Mouse (Mus musculus) thymus, postnatal 0 days (tissue): ENCODE measurements around the gene Gm5269. TPM values are rescaled to one million over a fixed set of nuclear protein-coding genes. Genes with fewer than 3 reads are reported as not detected.

ENCODE experiments used
- DNase-seq: peaks from one replicate; pipeline ENCODE4 v3.0.0-alpha.2; 2015; ENCODE audit warnings: low spot score
- polyA plus RNA-seq: library from polyadenylated mRNA; unstranded; fragments of >200 nt; fragmentation: Nextera tagmentation; extraction: Ambion mirVana; gene quantifications from 2 replicates; pipeline ENCODE4 v1.2.1, GENCODE M21; 2015

Gm5269 gene
- not detected in 2 replicates for polyA plus RNA-seq

- DNase-seq: no peak
Observed at GRCm38 (mm10) chr1:45890173-45890572, at the start of gene Gm5269. Gene Gm5269, minus strand, starts transcription at chr1:45890273.

- DNase-seq: no peak
Observed at GRCm38 (mm10) chr1:45931127-45931526, 41.1 kb upstream of the Gm5269 start.

DNA sequence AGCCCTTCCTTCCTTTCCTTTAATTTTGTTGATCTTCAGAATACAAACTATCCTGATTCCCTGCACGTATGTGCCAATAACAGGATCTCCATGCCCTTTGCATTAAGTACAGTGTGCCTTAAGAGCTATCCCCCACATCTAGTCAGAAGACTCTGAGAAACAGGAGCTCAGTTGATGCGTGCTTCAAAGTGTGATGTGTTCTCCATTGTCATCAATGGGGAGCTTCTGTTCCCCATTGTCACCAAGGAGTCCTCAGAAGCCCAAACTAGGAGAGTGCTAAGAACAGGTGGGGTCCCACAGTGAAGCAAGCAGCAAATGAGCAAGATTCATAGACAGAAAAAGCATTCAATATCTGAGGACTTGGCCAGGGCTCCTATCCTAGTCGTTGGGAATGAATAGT is 36.8 kb upstream of the Gm5269 start:
- no peak for DNase-seq

- DNase-seq: no peak
Observed at GRCm38 (mm10) chr1:45926393-45926763, 36.3 kb upstream of the Gm5269 start, which contains the start of gene Slc40a1. Gene Slc40a1, minus strand, starts transcription at chr1:45926523.

- no peak for DNase-seq
Observed at GRCm38 (mm10) chr1:45925500-45926392, 35.7 kb upstream of the Gm5269 start.

- DNase-seq: no peak
Observed at GRCm38 (mm10) chr1:45925131-45925499, 35.0 kb upstream of the Gm5269 start.

- DNase-seq: no peak
Observed at GRCm38 (mm10) chr1:45924516-45924915, 34.4 kb upstream of the Gm5269 start.

DNA sequence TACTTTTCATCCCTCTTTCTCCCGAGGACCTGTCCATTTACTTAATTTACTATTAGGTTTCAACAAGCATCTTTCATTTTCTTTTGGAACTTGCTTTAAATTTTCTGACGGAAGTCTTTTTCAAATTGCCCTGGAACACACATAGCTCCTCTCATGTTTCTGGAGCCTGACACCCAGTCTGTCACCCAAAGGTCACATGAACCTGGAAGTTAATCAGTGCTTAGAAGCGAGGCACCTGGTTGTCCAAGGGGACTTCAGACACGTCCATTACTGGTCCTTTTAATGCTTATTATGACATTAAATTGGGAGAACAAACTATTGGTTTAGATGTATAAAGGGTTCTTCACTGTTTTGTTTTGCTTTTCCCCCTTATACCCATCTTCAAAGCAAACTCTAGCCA is 33.2 kb upstream of the Gm5269 start:
- DNase-seq: no peak

- DNase-seq: no peak
Observed at GRCm38 (mm10) chr1:45920703-45921102, 30.6 kb upstream of the Gm5269 start.

- no peak for DNase-seq
Observed at GRCm38 (mm10) chr1:45919752-45920151, 29.7 kb upstream of the Gm5269 start.

DNA sequence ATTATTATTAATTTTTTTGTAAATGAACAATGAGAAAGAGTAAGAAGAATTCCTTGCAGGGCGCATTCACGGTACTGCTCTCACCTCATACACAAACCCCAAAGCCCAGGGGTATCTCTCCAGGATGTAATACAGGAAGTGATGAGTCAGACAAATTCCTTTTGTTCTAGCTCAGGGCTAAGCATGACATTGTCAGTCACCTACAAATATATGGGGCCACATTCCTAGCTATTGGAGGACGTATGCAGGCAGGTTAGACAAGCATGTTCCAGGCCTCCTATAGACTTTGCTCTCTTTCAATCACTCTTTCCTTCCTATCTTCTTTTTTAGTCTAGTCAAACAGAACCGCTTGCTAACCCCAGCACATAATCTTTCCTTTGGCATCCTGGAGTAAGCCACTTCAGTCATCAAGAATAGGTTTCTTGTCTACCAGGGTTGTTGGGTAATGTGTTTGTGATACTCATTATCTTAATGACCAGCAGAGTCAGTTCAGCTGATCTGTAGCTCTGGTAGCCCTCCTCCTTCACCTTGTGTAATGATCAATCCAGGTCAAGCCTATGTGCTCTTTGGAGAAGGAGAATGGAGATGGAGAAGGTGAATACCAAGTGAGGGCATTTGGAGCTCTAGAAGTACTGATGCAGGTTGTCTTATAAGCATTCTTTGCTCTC is 27.2 kb upstream of the Gm5269 start:
- DNase-seq: no peak

DNA sequence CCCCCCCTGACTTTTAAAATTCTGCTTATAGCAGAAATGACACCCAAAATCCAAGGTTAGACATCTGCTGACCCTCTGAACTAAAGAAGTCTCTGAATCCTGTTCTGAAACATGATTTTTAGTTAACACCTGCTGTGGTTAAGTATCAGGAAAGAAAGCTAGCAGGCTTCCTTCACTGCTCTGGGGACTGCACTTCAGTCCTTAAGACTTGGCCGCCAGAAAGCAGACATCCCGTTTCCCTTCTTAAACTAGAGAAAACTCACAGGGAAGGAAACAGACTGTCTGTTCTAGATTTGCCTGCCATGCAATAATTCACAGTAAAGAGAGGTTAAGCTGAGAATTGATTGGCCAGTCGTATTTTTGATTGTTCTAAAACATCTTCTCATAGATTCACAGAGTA is 26.1 kb upstream of the Gm5269 start:
- no peak for DNase-seq

GRCm38 (mm10) chr1:45914236-45914635 is 24.2 kb upstream of the Gm5269 start:
- no peak for DNase-seq

DNA sequence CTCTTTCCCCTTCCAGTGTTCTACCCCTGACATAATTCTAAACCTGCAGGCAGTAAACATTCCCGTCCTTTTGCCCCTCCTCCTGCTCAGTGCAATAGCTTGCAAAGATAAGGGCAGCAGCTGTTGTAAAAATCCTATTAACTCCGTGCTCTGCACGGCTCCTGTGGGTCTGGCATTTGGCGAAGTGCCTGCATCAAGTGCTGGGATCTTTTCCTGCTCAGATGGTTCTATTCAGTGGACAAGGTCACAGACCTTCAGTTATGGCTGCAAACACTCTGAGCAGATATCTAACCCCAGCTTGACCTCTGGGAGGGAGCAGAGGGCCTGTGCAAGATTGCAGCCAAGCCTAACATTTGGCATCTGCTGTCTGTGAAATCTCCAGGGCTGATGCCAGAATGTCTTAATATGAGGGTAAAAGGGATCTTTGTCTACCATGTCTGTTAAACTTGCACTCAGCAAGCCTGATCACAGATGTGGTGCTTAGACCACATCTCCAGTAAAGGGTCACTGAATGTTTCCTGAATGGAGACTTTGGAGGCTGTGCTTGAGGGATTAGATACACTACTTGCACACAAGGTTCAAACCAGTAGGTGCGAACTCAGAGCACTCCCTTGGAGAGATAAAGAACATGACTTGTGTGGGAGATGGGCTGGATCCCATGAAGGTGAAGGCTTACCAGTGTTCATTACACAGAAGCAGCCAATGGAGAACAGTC is 15.2 kb upstream of the Gm5269 start:
- DNase-seq: no peak

DNA sequence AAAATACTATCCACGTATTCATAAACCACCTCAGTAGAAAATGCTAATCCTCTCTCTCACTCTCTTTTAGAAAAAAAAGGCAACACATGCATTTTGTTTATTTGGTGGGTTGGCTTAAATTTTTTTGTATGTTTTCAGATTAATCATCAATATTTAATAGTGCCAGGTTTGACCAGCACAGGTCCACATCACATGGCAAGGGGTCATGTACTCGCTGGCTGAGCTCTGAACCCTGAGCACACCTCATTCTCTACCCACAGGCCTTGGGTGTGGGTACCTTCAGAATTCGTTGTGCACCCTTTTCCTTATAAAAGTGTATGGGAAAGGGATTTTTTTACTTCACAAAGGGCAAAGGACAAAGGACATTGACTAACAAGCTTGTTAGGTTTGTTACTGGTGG is 14.1 kb upstream of the Gm5269 start:
- DNase-seq: no peak

- DNase-seq: no peak
Observed at GRCm38 (mm10) chr1:45898044-45898443, 8.0 kb upstream of the Gm5269 start.

DNA sequence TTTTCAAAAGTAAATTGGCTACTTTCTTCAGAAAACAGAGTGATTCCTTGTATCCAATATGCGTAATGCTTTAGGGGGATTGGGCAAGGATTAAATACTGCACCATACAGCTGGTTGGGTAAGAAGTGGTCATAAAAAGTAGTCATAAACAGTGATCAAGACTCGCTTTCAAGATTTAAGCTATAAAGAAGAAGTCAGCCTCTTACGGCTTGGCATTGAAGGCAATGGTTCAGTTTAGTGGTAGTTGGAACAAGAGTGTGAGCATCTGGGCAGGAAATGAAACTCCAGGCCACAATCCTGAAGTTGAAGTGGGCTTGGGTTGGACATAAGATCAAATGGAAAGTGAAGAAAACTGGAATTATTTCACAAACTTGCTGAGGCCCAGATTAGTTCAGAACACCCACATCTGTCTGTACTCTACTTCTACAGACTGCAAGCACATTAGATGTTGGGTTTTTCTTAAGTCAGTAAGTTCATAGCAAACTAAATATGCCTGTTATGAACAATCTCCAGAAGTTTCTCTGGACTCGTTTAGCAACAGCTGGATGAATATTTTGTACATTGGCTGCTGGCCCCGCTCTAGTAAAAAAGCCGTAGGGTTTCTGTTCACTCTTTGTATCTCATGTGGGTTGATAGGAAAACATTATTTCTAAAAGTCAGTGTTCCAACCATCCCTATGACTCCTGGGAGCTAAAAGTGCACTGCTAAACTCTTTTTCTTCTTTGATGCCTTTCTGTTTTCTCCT is 4.3 kb upstream of the Gm5269 start:
- no peak for DNase-seq

GRCm38 (mm10) chr1:45891986-45892385 is 1.9 kb upstream of the Gm5269 start:
- no peak for DNase-seq

DNA sequence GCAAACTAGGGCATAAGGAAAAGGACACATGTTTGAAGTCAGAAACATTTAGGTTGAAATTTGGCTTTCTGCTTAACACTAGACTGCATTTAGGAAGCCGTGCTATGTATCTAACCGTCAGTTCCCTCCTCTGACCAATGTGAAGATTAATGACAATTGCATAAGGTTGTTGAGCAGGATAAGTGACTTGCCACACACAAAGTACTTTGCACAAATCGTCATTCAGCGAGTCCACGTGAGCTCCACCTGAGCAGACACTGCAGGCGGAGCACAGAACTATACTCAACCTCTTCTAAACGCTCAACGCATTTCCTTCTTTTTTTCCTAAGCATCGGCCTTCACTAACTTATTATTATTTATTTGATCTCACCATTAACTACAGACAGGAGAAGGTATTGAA is 3.3 kb downstream of the Gm5269 start:
- no peak for DNase-seq

GRCm38 (mm10) chr1:45883378-45883777 is 6.7 kb downstream of the Gm5269 start:
- no peak for DNase-seq

DNA sequence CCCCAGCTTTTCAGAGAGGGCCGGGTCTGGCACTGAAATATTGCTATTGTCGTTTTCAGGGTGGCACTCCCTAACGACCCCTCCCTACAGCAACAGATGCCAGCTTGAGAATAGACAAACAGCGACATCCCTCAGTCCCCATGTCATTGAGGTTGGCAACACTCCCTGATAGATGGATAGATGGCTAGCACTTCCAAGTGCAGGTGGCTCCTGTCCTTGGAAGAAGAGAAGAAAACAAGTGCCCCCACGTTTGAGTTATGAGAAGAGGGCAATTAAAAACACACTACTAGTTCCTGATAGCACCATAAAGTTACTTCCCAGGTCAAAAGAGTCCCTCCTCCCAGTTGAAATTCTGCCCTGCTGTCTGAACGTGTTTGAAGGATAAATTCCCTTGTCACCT is 8.0 kb downstream of the Gm5269 start:
- no peak for DNase-seq
